ENCODE assay signal across 22 mouse cellular contexts in genomic region chr2:103312640-103313039, GRCm38 (mm10). TPM values are rescaled to one million over a fixed set of nuclear protein-coding genes. Genes with fewer than 3 reads are reported as not detected.
DNase-seq lines count a peak whose midpoint lies in the region; ATAC-seq and TF ChIP-seq lines count a peak whose summit lies in the region.
"Had no signal": no experiment of that assay in that cellular context is flagged by ENCODE, and none has a peak within 500 bp of the region (broad histone marks: within the 10 kb centered on the region; RNA-seq: fewer than 3 reads in every experiment).

No protein-coding gene starts in this region.

- no peak overlapping the region for H3K4me2 ChIP-seq in embryonic facial prominence, embryonic 14.5 days (ENCODE audit: low read depth, low read length)
- H3K4me2 ChIP-seq in intestine, embryonic 15.5 days (replicated peaks) = no peak overlapping the region
- no peak overlapping the region for H3K4me2 ChIP-seq in intestine, embryonic 16.5 days (ENCODE audit: low read depth, low read length)
- no peak overlapping the region for H3K4me2 ChIP-seq in kidney, embryonic 16.5 days (replicated peaks; ENCODE audit: low read depth, low read length)
- H3K4me2 ChIP-seq: embryonic facial prominence, embryonic 12.5 days; forebrain, embryonic 13.5 days; forebrain, embryonic 15.5 days had no signal

- no peaks in the 10 kb centered on the region for H3K27me3 ChIP-seq in embryonic facial prominence, embryonic 14.5 days (replicated peaks; ENCODE audit: control insufficient read depth, insufficient read depth, low read length)
- peaks cover 23% of the 10 kb centered on the region for H3K27me3 ChIP-seq in embryonic facial prominence, embryonic 10.5 days (replicated peaks; ENCODE audit: low read depth, poor library complexity, severe bottlenecking)
- H3K27me3 ChIP-seq in intestine, embryonic 15.5 days (replicated peaks) = no peaks in the 10 kb centered on the region
- H3K27me3 ChIP-seq in intestine, embryonic 16.5 days (replicated peaks; ENCODE audit: control insufficient read depth, insufficient read depth, low read length) = no peaks in the 10 kb centered on the region
- H3K27me3 ChIP-seq in kidney, adult 2 months (replicated peaks; ENCODE audit: control insufficient read depth, insufficient read depth, low read length) = no peaks in the 10 kb centered on the region
- H3K27me3 ChIP-seq in kidney, embryonic 16.5 days (ENCODE audit: insufficient read depth, low read length) = no peaks in the 10 kb centered on the region
- H3K27me3 ChIP-seq: embryonic facial prominence, embryonic 12.5 days; forebrain, embryonic 13.5 days; forebrain, embryonic 15.5 days had no signal

- H3K36me3 ChIP-seq in embryonic facial prominence, embryonic 14.5 days (ENCODE audit: control insufficient read depth, insufficient read depth, low read length) = no peaks in the 10 kb centered on the region
- H3K36me3 ChIP-seq in embryonic facial prominence, embryonic 10.5 days (replicated peaks) = no peaks in the 10 kb centered on the region
- no peaks in the 10 kb centered on the region for H3K36me3 ChIP-seq in intestine, embryonic 15.5 days
- no peaks in the 10 kb centered on the region for H3K36me3 ChIP-seq in intestine, embryonic 16.5 days (ENCODE audit: control insufficient read depth, insufficient read depth, low read length)
- H3K36me3 ChIP-seq in kidney, adult 2 months (ENCODE audit: control insufficient read depth, insufficient read depth, low read length) = no peaks in the 10 kb centered on the region
- no peaks in the 10 kb centered on the region for H3K36me3 ChIP-seq in kidney, embryonic 16.5 days (ENCODE audit: insufficient read depth, low read length)
- H3K36me3 ChIP-seq: embryonic facial prominence, embryonic 12.5 days; forebrain, embryonic 15.5 days had no signal

- 32% methylated on average over 4 of the region's 4 CpGs for WGBS in embryonic facial prominence, embryonic 14.5 days
- 48% methylated on average over 4 of the region's 4 CpGs for WGBS in embryonic facial prominence, embryonic 10.5 days
- 31% methylated on average over 4 of the region's 4 CpGs for WGBS in intestine, embryonic 15.5 days
- 25% methylated on average over 4 of the region's 4 CpGs for WGBS in intestine, embryonic 16.5 days
- WGBS in kidney, adult 2 months = 23% methylated on average over 4 of the region's 4 CpGs
- WGBS in kidney, embryonic 16.5 days = 44% methylated on average over 4 of the region's 4 CpGs

- no peaks in the 10 kb centered on the region for H3K9me3 ChIP-seq in embryonic facial prominence, embryonic 14.5 days (ENCODE audit: control insufficient read depth, low read length)
- H3K9me3 ChIP-seq in embryonic facial prominence, embryonic 10.5 days = no peaks in the 10 kb centered on the region
- no peaks in the 10 kb centered on the region for H3K9me3 ChIP-seq in intestine, embryonic 15.5 days
- H3K9me3 ChIP-seq in intestine, embryonic 16.5 days (ENCODE audit: control insufficient read depth, low read length) = no peaks in the 10 kb centered on the region
- no peaks in the 10 kb centered on the region for H3K9me3 ChIP-seq in kidney, embryonic 16.5 days (ENCODE audit: low read length)
- H3K9me3 ChIP-seq: embryonic facial prominence, embryonic 12.5 days; forebrain, embryonic 13.5 days; forebrain, embryonic 15.5 days had no signal

- no peak overlapping the region for H3K4me3 ChIP-seq in embryonic facial prominence, embryonic 14.5 days (ENCODE audit: low read depth, low read length)
- H3K4me3 ChIP-seq in embryonic facial prominence, embryonic 10.5 days = no peak overlapping the region
- H3K4me3 ChIP-seq in intestine, embryonic 15.5 days (replicated peaks) = no peak overlapping the region
- H3K4me3 ChIP-seq in intestine, embryonic 16.5 days (ENCODE audit: low read length) = no peak overlapping the region
- no peak overlapping the region for H3K4me3 ChIP-seq in kidney, adult 2 months (ENCODE audit: insufficient read depth, low read depth, low read length)
- H3K4me3 ChIP-seq in kidney, embryonic 16.5 days (ENCODE audit: low read length) = no peak overlapping the region
- H3K4me3 ChIP-seq: embryonic facial prominence, embryonic 12.5 days; forebrain, embryonic 13.5 days; forebrain, embryonic 15.5 days had no signal

- no peak for TF ChIP-seq CTCF in kidney, adult 2 months (conservative IDR thresholded peaks at IDR 0.05; ENCODE audit: insufficient read depth, insufficient read length, low read depth, low read length)

- ATAC-seq in embryonic facial prominence, embryonic 14.5 days (ENCODE audit: low read depth) = 0 out of 2 replicates have a peak, but pooled peaks have one; percentile 60
- ATAC-seq in intestine, embryonic 15.5 days = peak; percentile 26; the same call in 1 of the 2 replicates
- no peak for ATAC-seq in intestine, embryonic 16.5 days
- no peak for ATAC-seq in kidney, embryonic 16.5 days (ENCODE audit: low FRiP score, low TSS enrichment)
- ATAC-seq: forebrain, embryonic 13.5 days; forebrain, embryonic 15.5 days; forebrain, postnatal 0 days had no signal

- H3K27ac ChIP-seq in embryonic facial prominence, embryonic 14.5 days (replicated peaks; ENCODE audit: low read depth, low read length) = no peak overlapping the region
- H3K27ac ChIP-seq in embryonic facial prominence, embryonic 10.5 days (replicated peaks) = no peak overlapping the region
- no peak overlapping the region for H3K27ac ChIP-seq in intestine, embryonic 15.5 days
- H3K27ac ChIP-seq in intestine, embryonic 16.5 days (ENCODE audit: low read length) = no peak overlapping the region
- H3K27ac ChIP-seq in kidney, adult 2 months (ENCODE audit: insufficient read depth, low read depth, low read length) = no peak overlapping the region
- H3K27ac ChIP-seq in kidney, embryonic 16.5 days (ENCODE audit: low read length) = no peak overlapping the region
- H3K27ac ChIP-seq: embryonic facial prominence, embryonic 12.5 days; forebrain, embryonic 13.5 days; forebrain, embryonic 15.5 days had no signal

- DNase-seq in embryonic facial prominence, embryonic 14.5 days (ENCODE audit: low spot score) = peak; percentile 33
- DNase-seq in embryonic facial prominence, embryonic 10.5 days (ENCODE audit: low spot score) = no peak
- DNase-seq in kidney, adult 2 months = peak; percentile 78
- DNase-seq: adrenal gland, adult 2 months; adrenal gland, postnatal 10 days; adrenal gland, postnatal 25 days; cerebellum, adult 11 months; cerebellum, adult 18-20 months; cerebellum, adult 8-10 months; cerebellum, adult 9-11 months; cerebellum, postnatal 14 days; cerebellum, postnatal 36 days; embryo, embryonic 11 days; forebrain, postnatal 0 days had no signal

- H3K4me1 ChIP-seq in embryonic facial prominence, embryonic 14.5 days (ENCODE audit: control insufficient read depth, insufficient read depth, low read length) = no peaks in the 10 kb centered on the region
- H3K4me1 ChIP-seq in embryonic facial prominence, embryonic 10.5 days = no peaks in the 10 kb centered on the region
- H3K4me1 ChIP-seq in intestine, embryonic 15.5 days (replicated peaks) = 0 out of 2 replicates have a peak, but pooled peaks cover 4% of the 10 kb centered on the region
- peaks cover 5% of the 10 kb centered on the region; the same call in 1 of the 2 replicates for H3K4me1 ChIP-seq in intestine, embryonic 16.5 days (ENCODE audit: control insufficient read depth, insufficient read depth, low read length)
- peaks cover 19% of the 10 kb centered on the region for H3K4me1 ChIP-seq in kidney, adult 2 months (ENCODE audit: control insufficient read depth, insufficient read depth, low read length)
- H3K4me1 ChIP-seq in kidney, embryonic 16.5 days (ENCODE audit: insufficient read depth, low read length) = no peaks in the 10 kb centered on the region; the same call in 1 of the 2 replicates
- H3K4me1 ChIP-seq: embryonic facial prominence, embryonic 12.5 days; forebrain, embryonic 13.5 days; forebrain, embryonic 15.5 days had no signal

- no peak overlapping the region for H3K9ac ChIP-seq in embryonic facial prominence, embryonic 14.5 days (ENCODE audit: low read depth, low read length)
- no peak overlapping the region for H3K9ac ChIP-seq in intestine, embryonic 15.5 days
- no peak overlapping the region for H3K9ac ChIP-seq in intestine, embryonic 16.5 days (ENCODE audit: low read depth, low read length)
- no peak overlapping the region for H3K9ac ChIP-seq in kidney, embryonic 16.5 days (replicated peaks; ENCODE audit: low read length)
- H3K9ac ChIP-seq: embryonic facial prominence, embryonic 12.5 days; forebrain, embryonic 13.5 days; forebrain, embryonic 15.5 days; forebrain, postnatal 0 days had no signal

- TF ChIP-seq POLR2A in kidney, adult 2 months (IDR thresholded peaks at IDR 0.05; ENCODE audit: low read depth, low read length) = no peak

RNA-seq across cellular contexts. Expression of gene Ehf, which starts 9.6 kb away (rescaled TPM):
- polyA plus RNA-seq in embryonic facial prominence, embryonic 14.5 days (2014; fragmentation: Nextera tagmentation; extraction: Ambion mirVana) = 8.4 and 13.1 TPM in 2 replicates
- not detected in 2 replicates for polyA plus RNA-seq in embryonic facial prominence, embryonic 10.5 days (2016; fragmentation: Nextera tagmentation; extraction: Ambion mirVana)
- 19.2 and 23.1 TPM in 2 replicates for polyA plus RNA-seq in intestine, embryonic 15.5 days (2015; fragmentation: Nextera tagmentation; extraction: Ambion mirVana)
- polyA plus RNA-seq in intestine, embryonic 16.5 days (2015; fragmentation: Nextera tagmentation; extraction: Ambion mirVana) = 28.9 and 29.8 TPM in 2 replicates
- polyA plus RNA-seq in kidney, adult 2 months (2012; rRNA removed) = 22.3 and 28.8 TPM in 2 replicates
- 25.7 and 29.0 TPM in 2 replicates for polyA plus RNA-seq in kidney, embryonic 16.5 days (2015; fragmentation: Nextera tagmentation; extraction: Ambion mirVana)
- polyA plus RNA-seq: C2C12; forebrain, embryonic 11.5 days had no signal

Comparison
In these comparisons a context has a peak if more than half of its experiments do, and no peak if none do; other contexts are left out.
1. ATAC-seq: peak in embryonic facial prominence, embryonic 14.5 days (single experiment) and intestine, embryonic 15.5 days (single experiment); none in intestine, embryonic 16.5 days (single experiment) and kidney, embryonic 16.5 days (single experiment).